Mouse (Mus musculus) embryonic facial prominence, embryonic 10.5 days (tissue): Measurements from ENCODE around the gene Sh3rf3. TPM values are rescaled to one million over a fixed set of nuclear protein-coding genes. Genes with fewer than 3 reads are reported as not detected.

Experiments
- DNase-seq: peaks from one replicate; pipeline ENCODE4 v3.0.0-alpha.2; 2017; ENCODE audit warnings: low spot score
- H3K27ac ChIP-seq: fragments of 300-500 bp; sonication (generic); replicated peaks from 2 replicates; pipeline ENCODE4 v1.5.1; 2016; ENCODE audit warnings: mild to moderate bottlenecking
- H3K27me3 ChIP-seq: fragments of 300-500 bp; sonication (generic); replicated peaks from 2 replicates; pipeline ENCODE4 v1.6.1; 2016; ENCODE audit warnings: low read depth, mild to moderate bottlenecking; ENCODE audit not compliant: poor library complexity, severe bottlenecking
- H3K36me3 ChIP-seq: fragments of 300-500 bp; sonication (generic); replicated peaks from 2 replicates; pipeline ENCODE4 v1.6.1; 2016; ENCODE audit warnings: mild to moderate bottlenecking, moderate library complexity
- H3K4me1 ChIP-seq: fragments of 300-500 bp; sonication (generic); 2 replicates; pipeline ENCODE4 v1.6.1; 2016
- H3K4me3 ChIP-seq: fragments of 300-500 bp; sonication (generic); 2 replicates; pipeline ENCODE4 v1.5.1; 2016; ENCODE audit warnings: mild to moderate bottlenecking, moderate library complexity
- H3K9me3 ChIP-seq: fragments of 300-500 bp; sonication (generic); 2 replicates; pipeline ENCODE4 v1.6.1; 2016; ENCODE audit warnings: mild to moderate bottlenecking
- WGBS: fragments of 180-500 bp; shearing (Covaris S2); methylation state at CpG from one replicate; pipeline ENCODE4 v1.1.7; 2016; 5-methylcytosine and 5-hydroxymethylcytosine counted together
- microRNA-seq: library from miRNA; unstranded; fragments of <30 nt; microRNA quantifications from one replicate; pipeline ENCODE4, GENCODE M21; 2017
- polyA plus RNA-seq: library from polyadenylated mRNA; unstranded; fragments of >200 nt; fragmentation: Nextera tagmentation; extraction: Ambion mirVana; gene quantifications from 2 replicates; pipeline ENCODE4 v1.2.1, GENCODE M21; 2016

Sh3rf3 gene
- polyA plus RNA-seq, 1 experiment from 2014 or later: 0.39 TPM

DNA sequence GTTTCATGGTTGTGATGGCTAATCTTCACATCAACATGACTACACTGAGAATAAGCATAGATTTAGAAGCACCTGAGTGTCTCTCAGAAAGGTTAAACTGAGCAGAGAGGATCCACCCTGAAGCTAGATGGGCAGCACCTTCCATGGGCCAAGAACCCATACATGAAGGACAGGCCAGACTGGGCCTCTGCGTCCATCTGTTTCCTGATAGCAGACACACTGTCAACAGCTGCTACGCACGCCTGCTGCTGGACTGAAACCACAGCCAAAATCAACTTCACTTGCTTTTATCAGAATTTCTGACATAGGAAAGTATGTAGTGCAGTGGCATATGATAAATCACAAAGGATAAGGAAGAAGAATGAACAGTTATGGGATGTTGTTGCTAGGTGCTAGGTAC lies 366.5 kb downstream of the Sh3rf3 start:
- Histone ChIP-seq H3K9me3 (no peaks in the 10 kb centered on the region), H3K4me3 (no peak overlapping the region), H3K27me3 (no peaks in the 10 kb centered on the region), H3K36me3 (peaks cover 29% of the 10 kb centered on the region), H3K4me1 (no peaks in the 10 kb centered on the region), H3K27ac (no peak overlapping the region)
- 93% methylated on average over 3 of the region's 3 CpGs for WGBS
- DNase-seq: no peak

- H3K27me3 ChIP-seq: no peaks in the 10 kb centered on the region
- H3K4me3 ChIP-seq: no peak overlapping the region
- WGBS: 80% methylated on average over 3 of the region's 3 CpGs
These were observed 369.1 kb downstream of the Sh3rf3 start for GRCm38 (mm10) chr10:59182306-59182705.

More at GRCm38 (mm10) chr10:59182306-59182705, 369.1 kb downstream of the Sh3rf3 start:
- H3K9me3 ChIP-seq: no peaks in the 10 kb centered on the region
- H3K36me3 ChIP-seq: peaks cover 21% of the 10 kb centered on the region
- H3K4me1 ChIP-seq: no peaks in the 10 kb centered on the region
- H3K27ac ChIP-seq: no peak overlapping the region
- no peak for DNase-seq

Small RNA genes within 50 kb of the gene (microRNA-seq; reads per million reads assigned to microRNA genes)
- not detected for gene Gm27672

Other genes starting within 250 kb of the Sh3rf3 start
- gene Edar, start 137.7 kb upstream of the Sh3rf3 start, polyA plus RNA-seq: 0.38 and 0.57 TPM in 2 replicates
- not detected in 2 replicates for gene Gm17542, start 95.1 kb upstream of the Sh3rf3 start, polyA plus RNA-seq